Mouse (Mus musculus) embryo, embryonic 9.5 days (tissue): ENCODE measurements around the gene Camk2d.
A peak's percentile ranks its signal among the peaks of the same experiment; 100 is the strongest.

Experiments
- DNase-seq: peaks from one replicate; pipeline ENCODE4 v3.0.0-alpha.2; 2017; ENCODE audit errors: extremely low spot score

The Camk2d gene

GRCm38 (mm10) chr3:126746148-126746803 lies 150.2 kb downstream of the Camk2d start:
- DNase-seq, result no peak

- no peak for DNase-seq
Measured at GRCm38 (mm10) chr3:126747628-126748027, 151.5 kb downstream of the Camk2d start.

GRCm38 (mm10) chr3:126751377-126752098 lies 155.4 kb downstream of the Camk2d start:
- DNase-seq, result no peak

GRCm38 (mm10) chr3:126752978-126753377 lies 156.9 kb downstream of the Camk2d start:
- DNase-seq, result no peak

GRCm38 (mm10) chr3:126758398-126758797 lies 162.3 kb downstream of the Camk2d start:
- DNase-seq, result no peak

GRCm38 (mm10) chr3:126760608-126761007 lies 164.5 kb downstream of the Camk2d start:
- no peak for DNase-seq

GRCm38 (mm10) chr3:126764745-126765144 lies 168.6 kb downstream of the Camk2d start:
- no peak for DNase-seq

- DNase-seq, result no peak
Measured at GRCm38 (mm10) chr3:126770056-126770455, 174.0 kb downstream of the Camk2d start.

- DNase-seq, result peak; percentile 8
Measured at GRCm38 (mm10) chr3:126771032-126771431, 174.9 kb downstream of the Camk2d start.

GRCm38 (mm10) chr3:126771541-126771940 lies 175.4 kb downstream of the Camk2d start:
- peak; percentile 70 for DNase-seq

GRCm38 (mm10) chr3:126776001-126776400 lies 179.9 kb downstream of the Camk2d start:
- no peak for DNase-seq

- DNase-seq, result no peak
Measured at GRCm38 (mm10) chr3:126777101-126777500, 181.0 kb downstream of the Camk2d start.

- no peak for DNase-seq
Measured at GRCm38 (mm10) chr3:126777879-126778278, 181.8 kb downstream of the Camk2d start.

GRCm38 (mm10) chr3:126780014-126780615 lies 184.0 kb downstream of the Camk2d start:
- no peak for DNase-seq

- no peak for DNase-seq
Measured at GRCm38 (mm10) chr3:126793035-126793964, 197.2 kb downstream of the Camk2d start.

GRCm38 (mm10) chr3:126795904-126796303 lies 199.8 kb downstream of the Camk2d start:
- no peak for DNase-seq

- no peak for DNase-seq
Measured at GRCm38 (mm10) chr3:126797025-126797424, 200.9 kb downstream of the Camk2d start.

GRCm38 (mm10) chr3:126797810-126798209 lies 201.7 kb downstream of the Camk2d start:
- no peak for DNase-seq

GRCm38 (mm10) chr3:126802988-126803387 lies 206.9 kb downstream of the Camk2d start:
- no peak for DNase-seq

- DNase-seq, result no peak
Measured at GRCm38 (mm10) chr3:126804968-126805367, 208.9 kb downstream of the Camk2d start.

GRCm38 (mm10) chr3:126806145-126806544 lies 210.0 kb downstream of the Camk2d start:
- peak; percentile 9 for DNase-seq

GRCm38 (mm10) chr3:126809915-126810314 lies 213.8 kb downstream of the Camk2d start:
- no peak for DNase-seq
